Mouse (Mus musculus) c-Kit-positive CD71-negative TER-119-negative erythroid progenitor cells, embryonic 14.5 days (primary cell): ENCODE measurements at regions not wholly inside any gene's neighbourhood (a gene's known extent, or its start where the extent isn't known, plus 50 kb on each side); places are given as distances from the start of the nearest gene placed in this dataset.

ENCODE experiments used
- DNase-seq: peaks from one replicate; pipeline ENCODE4 v3.0.0-alpha.2; 2013; ENCODE audit warnings: low read depth

DNA sequence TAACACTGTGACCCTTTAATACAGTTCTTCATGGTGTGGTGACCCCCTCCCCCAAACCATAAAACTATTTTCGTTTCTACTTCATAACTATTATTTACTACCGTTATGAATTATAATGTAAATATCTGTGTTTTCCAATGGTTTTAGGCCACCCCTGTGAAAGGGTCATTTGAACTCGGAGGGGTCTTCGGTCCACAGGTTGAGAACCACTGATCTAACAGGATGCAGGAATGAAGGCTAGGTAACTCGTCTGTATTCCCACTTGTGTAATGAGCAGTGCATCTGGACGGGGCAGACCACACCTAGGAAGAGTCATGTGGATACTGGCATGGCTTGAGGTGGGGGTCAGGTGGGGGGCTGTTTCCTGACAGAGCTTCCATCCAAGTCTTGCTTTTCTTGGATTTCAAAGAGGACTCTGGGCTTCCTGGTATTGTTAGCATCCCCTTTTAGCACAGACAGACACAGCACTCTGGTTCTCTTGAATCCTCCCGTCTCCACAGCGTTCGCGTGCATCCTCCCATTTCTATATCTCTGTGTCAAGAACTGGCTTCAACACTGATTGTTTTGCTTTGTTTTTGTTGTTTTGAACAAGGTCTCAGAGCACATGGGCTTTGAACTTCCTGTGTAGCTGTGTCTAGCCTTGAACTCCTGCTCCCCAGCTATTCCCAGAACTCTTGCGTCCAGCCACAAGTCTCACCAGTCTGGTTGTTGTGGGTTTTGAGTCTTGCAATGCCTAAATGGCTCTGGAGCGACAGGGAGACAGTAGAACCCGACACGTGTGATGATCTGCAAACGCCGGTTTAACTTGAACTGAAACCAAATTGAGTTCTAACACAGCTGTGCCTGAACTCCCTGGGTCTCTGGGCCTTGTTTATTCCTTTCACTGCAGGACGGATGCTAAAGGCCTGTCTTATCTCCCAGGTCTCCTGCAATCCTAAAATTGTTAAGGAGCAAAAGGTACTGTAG is 75.4 kb upstream of the Ralgps2 start:
- DNase-seq, result no peak

DNA sequence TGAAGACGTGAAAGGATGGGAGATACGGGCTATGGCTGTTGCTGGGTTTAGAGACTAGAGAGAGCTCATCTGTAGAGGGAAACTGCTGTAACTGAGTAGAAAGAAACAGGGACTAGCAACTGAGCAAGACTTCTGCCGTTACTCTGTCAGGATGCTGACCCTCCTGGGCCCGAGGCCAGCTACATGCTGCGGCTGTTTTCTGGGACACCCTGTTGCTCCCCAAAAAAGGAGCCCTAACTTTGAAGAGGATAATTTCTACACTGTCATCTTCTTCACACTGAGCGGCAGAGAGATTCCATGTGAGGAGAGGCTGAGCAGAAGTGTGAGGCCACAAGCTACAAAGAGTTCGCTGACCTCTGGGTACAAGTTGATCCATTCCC is 74.2 kb upstream of the Ralgps2 start:
- DNase-seq, result no peak

DNA sequence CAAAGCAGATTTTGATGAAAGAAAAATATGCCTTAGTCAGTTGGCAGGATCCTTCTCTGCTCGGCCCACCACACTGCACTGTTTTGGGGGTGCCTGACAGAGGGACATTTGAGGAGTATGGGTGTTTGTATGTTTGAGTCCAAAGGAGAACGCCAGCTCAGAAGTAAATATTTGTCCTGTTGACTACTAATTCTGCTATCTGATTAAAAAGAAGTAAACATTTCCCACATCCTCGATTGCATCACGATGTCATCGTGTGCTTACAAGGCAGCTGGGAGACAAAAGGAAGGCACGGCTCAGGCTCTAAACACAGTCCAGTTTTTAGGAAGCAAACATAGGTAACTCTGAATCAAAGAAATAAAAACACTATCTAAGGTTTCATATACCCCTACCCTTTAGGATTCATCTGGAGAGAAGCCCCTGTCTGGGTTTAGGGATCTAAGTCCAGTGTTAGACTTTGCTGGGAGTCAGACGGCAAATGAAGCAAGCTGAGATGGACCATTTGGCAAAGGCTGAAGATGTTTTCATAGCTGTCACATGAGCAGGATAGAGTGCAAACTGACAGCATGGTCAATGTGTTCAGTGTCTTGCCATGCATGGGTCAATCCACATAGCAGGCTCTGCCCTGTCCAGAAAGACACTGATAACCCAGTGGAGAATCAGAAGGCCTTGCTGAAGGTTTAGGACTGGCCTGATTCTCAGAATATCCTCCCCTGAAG is 73.7 kb upstream of the Ralgps2 start:
- no peak for DNase-seq

- DNase-seq, result no peak
Observed at GRCm38 (mm10) chr1:157011226-157011625, 71.8 kb upstream of the Ralgps2 start.

GRCm38 (mm10) chr1:157009427-157009826 is 70.0 kb upstream of the Ralgps2 start:
- DNase-seq, result no peak

DNA sequence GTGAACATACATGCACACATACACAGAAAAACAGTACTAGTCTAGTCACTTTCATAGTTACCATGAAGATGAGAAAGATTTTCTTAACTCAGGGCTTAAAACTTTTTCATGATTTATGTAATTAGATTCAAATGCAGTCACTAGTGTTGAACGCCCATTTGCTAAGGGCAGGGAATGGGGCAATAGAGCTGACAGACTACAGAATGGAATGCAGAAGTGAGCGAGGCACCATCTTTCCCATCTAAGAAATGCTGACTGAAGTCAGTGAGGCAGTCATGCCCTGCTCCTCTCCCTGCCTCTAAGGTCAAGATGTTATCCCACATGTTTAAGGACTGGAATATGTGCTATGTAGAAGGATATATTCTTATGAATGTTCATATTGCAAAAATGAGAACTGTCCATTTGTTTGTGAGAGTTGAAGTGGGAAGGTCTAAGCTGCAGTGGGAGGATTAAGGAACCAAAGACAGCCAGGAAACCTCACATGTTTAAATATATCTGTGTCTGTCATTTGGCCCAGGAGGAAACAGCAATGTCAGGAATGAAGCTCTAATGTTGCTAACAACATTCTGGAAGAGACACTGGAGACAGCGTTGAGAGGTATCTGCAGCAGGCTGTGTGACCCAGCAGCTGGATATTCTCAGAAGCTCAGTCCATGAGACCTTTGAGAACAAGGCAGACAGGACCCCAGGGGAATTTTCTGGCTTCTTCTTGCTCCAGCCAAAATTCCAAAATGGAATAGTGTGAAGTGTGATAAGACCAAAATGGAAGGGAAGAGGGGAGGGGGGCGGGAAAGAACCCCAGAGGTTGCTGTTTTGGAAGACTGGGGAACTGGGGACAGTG is 68.7 kb upstream of the Ralgps2 start:
- DNase-seq, result no peak

- no peak for DNase-seq
Observed at GRCm38 (mm10) chr1:157004312-157005074, 65.1 kb upstream of the Ralgps2 start.

GRCm38 (mm10) chr1:157003034-157003433 is 63.6 kb upstream of the Ralgps2 start:
- DNase-seq, result no peak

GRCm38 (mm10) chr1:157002258-157002657 is 62.8 kb upstream of the Ralgps2 start:
- no peak for DNase-seq

DNA sequence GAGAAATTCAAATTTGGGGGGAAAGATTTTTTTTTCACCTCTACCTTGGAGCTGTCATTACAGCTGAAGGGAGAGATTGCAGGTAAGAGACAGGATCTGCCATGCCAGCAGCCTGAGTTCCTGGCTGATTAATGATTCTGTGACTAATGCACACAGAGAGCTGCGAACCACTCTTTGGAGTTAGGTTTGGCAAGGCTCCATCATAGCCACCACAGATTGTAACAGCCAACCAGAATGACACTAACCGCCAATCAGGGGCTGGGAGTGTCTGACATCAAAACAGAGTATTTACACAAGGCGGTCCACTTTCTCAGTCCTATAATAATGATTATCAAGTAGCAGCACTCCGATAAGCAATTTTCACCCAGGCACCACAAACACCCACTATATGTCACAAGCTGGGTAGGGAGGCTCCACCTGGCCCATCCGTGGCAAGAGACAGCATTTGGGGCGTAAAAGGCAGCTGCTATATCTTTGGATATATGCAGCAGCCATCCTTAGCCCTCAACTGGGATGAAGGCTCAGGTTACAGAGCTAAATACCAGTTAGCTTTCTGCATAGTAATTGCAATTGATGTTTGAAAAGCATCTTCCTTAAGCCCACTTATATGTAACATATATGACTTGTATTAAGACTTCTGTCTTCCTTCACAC is 61.7 kb upstream of the Ralgps2 start:
- DNase-seq, result no peak

- no peak for DNase-seq
Observed at GRCm38 (mm10) chr1:156999947-157000346, 60.5 kb upstream of the Ralgps2 start.

GRCm38 (mm10) chr1:156999272-156999671 is 59.8 kb upstream of the Ralgps2 start:
- DNase-seq, result no peak

DNA sequence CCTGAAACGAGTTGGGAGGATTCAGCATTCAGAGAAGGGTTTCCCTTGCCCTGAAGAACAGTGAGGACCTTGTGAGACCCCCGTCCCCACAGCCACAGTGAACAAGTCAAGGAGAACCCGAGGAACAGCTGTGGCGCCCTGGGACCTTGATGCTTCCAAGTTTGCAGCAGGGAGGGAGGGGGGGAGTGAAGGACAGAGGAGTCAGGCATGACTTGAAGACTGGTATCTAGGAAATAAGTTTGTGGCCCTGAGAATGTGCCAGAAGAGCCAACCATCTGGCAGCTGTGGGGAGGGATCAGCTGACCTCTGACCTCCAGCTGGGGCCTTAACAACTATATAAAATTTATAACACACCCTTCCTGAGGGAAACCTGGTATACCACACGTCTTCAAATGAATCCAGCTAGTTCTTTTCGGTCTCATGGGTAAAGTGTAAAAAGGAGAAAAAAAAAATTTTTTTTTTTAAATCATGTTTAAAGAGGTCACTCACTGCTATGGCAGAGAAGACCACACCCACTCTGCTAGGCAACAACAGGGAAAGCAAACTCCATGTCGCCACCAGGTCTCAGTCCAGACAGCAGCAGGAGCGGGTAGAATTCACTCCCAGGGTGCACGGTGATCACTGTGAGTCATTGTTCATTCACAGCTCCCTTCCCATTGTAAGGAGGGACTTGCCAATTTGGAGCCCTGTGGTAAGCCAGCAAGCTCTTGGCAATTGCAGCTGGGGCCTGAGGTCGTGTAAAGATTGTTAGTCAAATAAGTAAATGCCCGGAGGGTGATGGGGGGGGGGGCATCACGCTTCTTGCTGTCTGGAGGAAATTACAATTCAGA is 58.3 kb upstream of the Ralgps2 start:
- DNase-seq, result no peak

- DNase-seq, result no peak
Observed at GRCm38 (mm10) chr1:156997033-156997432, 57.6 kb upstream of the Ralgps2 start.

- DNase-seq, result no peak
Observed at GRCm38 (mm10) chr1:156996084-156996880, 56.9 kb upstream of the Ralgps2 start.

DNA sequence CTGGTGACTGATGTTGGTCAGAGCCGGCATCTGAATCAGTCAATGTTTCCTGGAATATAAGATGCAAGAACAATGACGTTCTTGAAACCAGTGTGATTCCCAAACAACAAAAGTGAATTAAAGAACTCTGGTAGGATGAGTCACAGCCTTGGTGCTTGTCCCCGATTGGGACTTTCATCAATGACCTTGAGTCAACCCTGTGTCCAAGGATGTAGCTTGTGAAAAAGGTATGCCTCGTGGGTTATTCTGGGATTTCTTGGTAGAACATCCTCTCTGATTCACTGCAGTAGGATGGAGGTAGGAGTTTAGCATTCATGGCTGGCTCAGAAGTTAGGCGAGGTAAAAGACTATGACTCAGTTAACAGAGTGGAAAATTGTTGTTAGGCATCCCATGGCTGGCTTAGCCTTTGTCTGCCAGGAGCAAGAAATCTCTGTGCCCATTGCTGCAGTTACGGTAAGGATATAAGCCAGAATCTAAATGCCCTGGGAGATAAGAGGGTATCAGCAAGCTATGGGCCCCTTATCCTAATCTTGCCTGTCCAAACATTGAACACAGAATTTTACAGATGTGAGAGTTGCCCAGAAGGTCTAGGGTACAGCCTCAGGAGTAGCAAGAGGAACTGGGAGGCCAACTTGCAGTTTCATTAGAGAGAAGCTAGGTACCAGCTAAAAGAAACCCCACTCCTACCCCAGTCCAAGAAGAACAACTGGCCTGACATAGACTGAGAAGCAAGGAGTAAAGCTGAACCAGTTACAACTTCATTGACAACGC is 55.9 kb upstream of the Ralgps2 start:
- no peak for DNase-seq

GRCm38 (mm10) chr1:156994644-156995016 is 55.2 kb upstream of the Ralgps2 start:
- DNase-seq, result no peak

DNA sequence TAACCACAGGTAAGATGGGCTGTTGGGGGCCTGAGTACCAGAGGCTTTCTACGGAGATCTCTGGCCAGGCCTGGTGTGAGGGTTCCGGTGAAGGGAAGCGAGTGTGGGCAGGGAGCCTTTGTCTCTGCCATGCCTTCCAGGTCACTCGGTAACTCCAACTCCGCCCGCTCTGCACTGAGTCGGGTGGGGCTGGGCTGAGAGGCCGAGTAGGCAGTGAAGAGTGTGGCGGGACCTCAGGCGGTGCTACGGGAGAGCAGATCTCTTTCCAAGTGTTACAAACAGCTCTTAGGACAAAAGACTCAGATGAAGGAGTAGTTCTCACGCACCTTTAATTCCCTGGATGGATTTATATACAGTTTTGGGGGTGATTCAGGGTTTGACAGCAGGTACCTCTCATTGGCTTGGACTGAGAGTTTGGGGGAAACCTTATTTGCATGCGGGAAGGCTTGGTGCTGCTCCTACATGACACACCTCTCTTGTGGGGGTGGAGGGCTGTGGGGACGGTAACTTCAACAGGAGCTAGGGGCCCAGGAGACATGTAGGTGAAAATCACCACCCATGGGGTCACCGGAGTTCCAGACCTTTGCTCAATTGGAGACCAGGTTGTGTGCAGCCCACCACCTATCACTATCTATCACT is 54.7 kb upstream of the Ralgps2 start:
- no peak for DNase-seq
